Mouse (Mus musculus): ENCODE data around the gene Prickle2. TPM values are rescaled to one million over a fixed set of nuclear protein-coding genes. Genes with fewer than 3 reads are reported as not detected.

Gene Prickle2
- polyA plus RNA-seq, 1 experiment from 2014 or later, result 2.6 TPM

DNA sequence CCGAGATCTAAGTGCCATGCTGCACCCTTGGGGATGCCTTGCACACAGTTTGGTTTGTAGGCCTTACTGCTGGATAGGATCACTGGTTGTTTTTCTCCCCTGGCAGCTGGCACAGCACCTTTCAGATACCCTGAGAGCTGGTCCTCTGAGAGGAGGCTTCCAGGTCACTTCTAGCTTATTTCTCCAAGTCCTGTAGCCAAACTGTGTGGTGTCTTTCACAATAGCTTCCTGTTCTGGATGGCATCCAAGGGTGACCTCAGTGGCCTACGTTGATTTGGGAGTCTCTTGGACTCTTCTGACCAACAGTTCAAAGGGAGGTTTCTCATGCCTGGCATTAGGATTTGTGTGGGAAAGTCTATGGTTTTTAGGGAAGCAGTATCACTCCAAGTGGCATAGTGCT, 150.3 kb downstream of the Prickle2 start:
- Histone ChIP-seq H3K27ac (no peak overlapping the region), H3K4me3 (no peak overlapping the region), H3K27me3 (ENCODE audit: poor library complexity, severe bottlenecking) (no peaks in the 10 kb centered on the region), H3K9me3 (no peaks in the 10 kb centered on the region), H3K36me3 (replicated peaks) (no peaks in the 10 kb centered on the region), H3K4me1 (peaks cover 9% of the 10 kb centered on the region)
- no peak for DNase-seq (ENCODE audit: extremely low spot score, low spot score)
- WGBS, result 82% methylated on average over 2 of the region's 2 CpGs

GRCm38 (mm10) chr6:92553086-92553485, 152.9 kb downstream of the Prickle2 start:
- WGBS, result 94% methylated on average over 4 of the region's 4 CpGs
- Histone ChIP-seq H3K4me1 (peaks cover 9% of the 10 kb centered on the region), H3K4me3 (no peak overlapping the region), H3K36me3 (replicated peaks) (no peaks in the 10 kb centered on the region), H3K27ac (no peak overlapping the region), H3K9me3 (no peaks in the 10 kb centered on the region), H3K27me3 (ENCODE audit: poor library complexity, severe bottlenecking) (no peaks in the 10 kb centered on the region)
- DNase-seq (ENCODE audit: extremely low spot score, low spot score), result no peak

DNA sequence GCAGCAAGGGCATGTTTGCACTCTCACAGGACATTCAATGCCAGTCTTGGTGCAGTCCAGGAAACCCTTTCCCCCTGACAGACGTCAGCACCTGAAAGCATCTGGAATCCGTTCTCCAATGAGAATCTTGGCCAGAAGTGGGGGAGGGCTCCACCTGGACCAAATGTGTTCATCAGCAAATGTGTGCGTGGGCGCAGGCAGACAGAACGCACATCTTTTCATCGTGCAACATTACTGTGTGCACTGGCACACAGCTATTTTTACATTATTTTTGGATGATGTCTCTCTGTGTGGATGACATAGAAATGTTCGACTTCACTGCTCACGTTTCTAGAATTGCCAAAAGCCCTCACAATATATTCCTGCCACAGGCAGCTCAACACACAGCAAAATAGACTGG, 156.7 kb downstream of the Prickle2 start:
- DNase-seq (ENCODE audit: extremely low spot score, low spot score), result no peak
- H3K9me3 ChIP-seq, result no peaks in the 10 kb centered on the region
- no peaks in the 10 kb centered on the region for H3K27me3 ChIP-seq (ENCODE audit: poor library complexity, severe bottlenecking)
- no peaks in the 10 kb centered on the region for H3K4me1 ChIP-seq
- WGBS, result 89% methylated on average over 8 of the region's 8 CpGs
- no peak overlapping the region for H3K27ac ChIP-seq
- H3K36me3 ChIP-seq (replicated peaks), result no peaks in the 10 kb centered on the region
- H3K4me3 ChIP-seq, result no peak overlapping the region

- no peak for DNase-seq (ENCODE audit: extremely low spot score, low spot score)
- H3K27ac ChIP-seq, result no peak overlapping the region
- no peaks in the 10 kb centered on the region for H3K9me3 ChIP-seq
- H3K27me3 ChIP-seq (ENCODE audit: poor library complexity, severe bottlenecking), result no peaks in the 10 kb centered on the region
- WGBS, result 89% methylated on average over 2 of the region's 2 CpGs
- H3K4me1 ChIP-seq, result 0 out of 2 replicates have a peak, but pooled peaks cover 2% of the 10 kb centered on the region
- H3K36me3 ChIP-seq (replicated peaks), result no peaks in the 10 kb centered on the region
- H3K4me3 ChIP-seq, result no peak overlapping the region
Measured at GRCm38 (mm10) chr6:92545204-92545603, 160.8 kb downstream of the Prickle2 start.

DNA sequence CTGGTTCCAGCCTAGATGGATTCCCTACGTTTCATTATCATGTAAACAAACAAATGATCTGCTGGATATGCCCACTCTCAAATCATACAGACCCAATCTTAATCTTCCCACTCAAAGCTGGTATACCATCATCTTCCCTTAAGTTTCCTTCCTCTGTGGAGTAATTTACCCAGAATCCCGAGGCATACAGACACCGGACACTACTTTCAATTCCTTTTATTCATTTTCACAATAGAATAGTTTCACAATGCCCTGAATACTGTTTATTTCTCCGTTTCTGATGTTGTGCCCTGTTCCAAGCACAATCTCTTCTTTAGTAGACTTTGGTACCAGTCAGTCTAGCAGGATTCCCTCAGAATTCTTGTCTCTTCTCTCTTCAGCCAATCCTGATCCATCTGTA, 162.1 kb downstream of the Prickle2 start:
- H3K4me3 ChIP-seq, result no peak overlapping the region
- no peak for DNase-seq (ENCODE audit: extremely low spot score, low spot score)
- WGBS, result 85% methylated on average over 4 of the region's 4 CpGs
- no peaks in the 10 kb centered on the region for H3K9me3 ChIP-seq
- H3K27me3 ChIP-seq (ENCODE audit: poor library complexity, severe bottlenecking), result no peaks in the 10 kb centered on the region
- H3K36me3 ChIP-seq (replicated peaks), result no peaks in the 10 kb centered on the region
- H3K27ac ChIP-seq, result no peak overlapping the region
- H3K4me1 ChIP-seq, result 0 out of 2 replicates have a peak, but pooled peaks cover 2% of the 10 kb centered on the region

GRCm38 (mm10) chr6:92542402-92543101, 163.4 kb downstream of the Prickle2 start:
- DNase-seq (ENCODE audit: extremely low spot score, low spot score), result no peak
- Histone ChIP-seq H3K27ac (no peak overlapping the region), H3K27me3 (ENCODE audit: poor library complexity, severe bottlenecking) (no peaks in the 10 kb centered on the region), H3K4me1 (0 out of 2 replicates have a peak, but pooled peaks cover 2% of the 10 kb centered on the region), H3K9me3 (no peaks in the 10 kb centered on the region), H3K4me3 (no peak overlapping the region), H3K36me3 (replicated peaks) (no peaks in the 10 kb centered on the region)
- WGBS, result 87% methylated on average over 5 of the region's 5 CpGs

GRCm38 (mm10) chr6:92534226-92535031, 171.5 kb downstream of the Prickle2 start:
- Histone ChIP-seq H3K4me1 (peaks cover 12% of the 10 kb centered on the region), H3K27me3 (ENCODE audit: poor library complexity, severe bottlenecking) (no peaks in the 10 kb centered on the region), H3K27ac (peak overlapping the region; percentile 76), H3K9me3 (no peaks in the 10 kb centered on the region), H3K4me3 (peak overlapping the region; percentile 53), H3K36me3 (replicated peaks) (no peaks in the 10 kb centered on the region)
- peak; percentile 34 for DNase-seq (ENCODE audit: extremely low spot score, low spot score)
- 9% methylated on average over 11 of the region's 11 CpGs for WGBS

GRCm38 (mm10) chr6:92533306-92534063, 172.5 kb downstream of the Prickle2 start:
- DNase-seq (ENCODE audit: extremely low spot score, low spot score), result no peak
- Histone ChIP-seq H3K4me1 (peaks cover 12% of the 10 kb centered on the region), H3K27me3 (ENCODE audit: poor library complexity, severe bottlenecking) (no peaks in the 10 kb centered on the region), H3K9me3 (no peaks in the 10 kb centered on the region), H3K27ac (no peak overlapping the region), H3K4me3 (no peak overlapping the region), H3K36me3 (replicated peaks) (no peaks in the 10 kb centered on the region)
- WGBS, result 87% methylated on average over 8 of the region's 8 CpGs

DNA sequence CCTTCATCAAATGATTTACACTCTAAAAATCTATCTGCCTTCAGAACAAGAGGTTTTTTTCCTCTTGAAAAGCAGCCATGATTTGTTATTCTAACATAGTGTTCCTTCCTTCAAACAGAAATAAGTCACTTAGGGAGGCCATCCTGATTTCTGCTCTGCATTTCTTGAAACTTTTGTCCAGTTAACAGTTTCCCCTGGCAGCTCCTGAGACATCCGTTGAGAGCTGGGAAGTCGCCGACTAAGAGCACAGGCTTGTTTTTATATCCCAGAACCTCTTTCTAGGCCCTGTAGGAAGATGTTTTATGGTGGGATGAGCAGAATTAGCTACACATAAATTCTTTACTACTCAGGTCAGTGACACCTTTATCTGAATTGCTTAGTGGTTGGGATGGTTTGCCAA, 173.1 kb downstream of the Prickle2 start:
- 90% methylated on average over 3 of the region's 3 CpGs for WGBS
- H3K9me3 ChIP-seq, result no peaks in the 10 kb centered on the region
- no peaks in the 10 kb centered on the region for H3K36me3 ChIP-seq (replicated peaks)
- H3K27ac ChIP-seq, result no peak overlapping the region
- DNase-seq (ENCODE audit: extremely low spot score, low spot score), result no peak
- H3K27me3 ChIP-seq (ENCODE audit: poor library complexity, severe bottlenecking), result no peaks in the 10 kb centered on the region
- H3K4me1 ChIP-seq, result peaks cover 12% of the 10 kb centered on the region
- H3K4me3 ChIP-seq, result no peak overlapping the region

- Histone ChIP-seq H3K36me3 (replicated peaks) (no peaks in the 10 kb centered on the region), H3K27me3 (ENCODE audit: poor library complexity, severe bottlenecking) (no peaks in the 10 kb centered on the region), H3K4me1 (peaks cover 12% of the 10 kb centered on the region), H3K27ac (no peak overlapping the region), H3K9me3 (no peaks in the 10 kb centered on the region), H3K4me3 (no peak overlapping the region)
- WGBS, result 82% methylated on average over 6 of the region's 6 CpGs
- DNase-seq (ENCODE audit: extremely low spot score, low spot score), result no peak
Measured at GRCm38 (mm10) chr6:92532331-92532730, 173.6 kb downstream of the Prickle2 start.

DNA sequence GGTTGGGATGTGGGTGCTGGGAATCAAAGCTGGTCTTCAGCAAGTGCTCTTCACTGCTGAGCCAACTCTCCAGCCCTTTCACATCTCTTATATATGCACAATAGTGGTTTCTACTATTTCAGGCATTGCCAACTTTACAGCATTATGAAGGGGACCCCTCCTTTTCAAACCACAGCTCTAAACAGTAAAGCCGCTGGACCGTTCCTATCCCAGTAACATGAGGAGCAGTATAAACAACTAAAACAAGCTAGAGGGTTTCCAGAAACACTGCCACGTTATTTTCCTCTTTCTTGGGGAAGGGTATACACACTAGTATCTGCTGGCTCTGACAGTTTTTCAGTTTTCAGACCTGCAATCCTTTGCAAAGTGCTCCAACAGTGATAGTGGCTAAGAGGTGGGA, 179.7 kb downstream of the Prickle2 start:
- Histone ChIP-seq H3K27me3 (ENCODE audit: poor library complexity, severe bottlenecking) (no peaks in the 10 kb centered on the region), H3K36me3 (replicated peaks) (no peaks in the 10 kb centered on the region), H3K4me1 (peaks cover 13% of the 10 kb centered on the region), H3K9me3 (no peaks in the 10 kb centered on the region), H3K4me3 (no peak overlapping the region), H3K27ac (no peak overlapping the region)
- DNase-seq (ENCODE audit: extremely low spot score, low spot score), result no peak
- WGBS, result 79% methylated on average over 3 of the region's 3 CpGs

- DNase-seq (ENCODE audit: extremely low spot score, low spot score), result no peak
- H3K4me1 ChIP-seq, result peaks cover 13% of the 10 kb centered on the region
- no peaks in the 10 kb centered on the region for H3K27me3 ChIP-seq (ENCODE audit: poor library complexity, severe bottlenecking)
- 27% methylated on average over 2 of the region's 2 CpGs for WGBS
- H3K27ac ChIP-seq, result no peak overlapping the region
- no peaks in the 10 kb centered on the region for H3K36me3 ChIP-seq (replicated peaks)
- no peak overlapping the region for H3K4me3 ChIP-seq
- H3K9me3 ChIP-seq, result no peaks in the 10 kb centered on the region
Measured at GRCm38 (mm10) chr6:92525646-92526045, 180.3 kb downstream of the Prickle2 start.
